Mouse (Mus musculus) MEL (cell line): ENCODE measurements around the gene Naa80.

Experiments
- MAX ChIP-seq: IDR thresholded peaks from 2 replicates; pipeline ENCODE4 v1.6.1; 2011; ENCODE audit warnings: low read length, improper control_type of control experiment
- ZKSCAN1 ChIP-seq: IDR thresholded peaks from 2 replicates; pipeline ENCODE4 v1.6.1; 2012; ENCODE audit warnings: low read depth, mild to moderate bottlenecking, inconsistent platforms, low read length, improper control_type of control experiment, moderate library complexity
- ZMIZ1 ChIP-seq: IDR thresholded peaks from 2 replicates; pipeline ENCODE4 v1.6.1; 2012; ENCODE audit warnings: low read depth, mild to moderate bottlenecking, inconsistent platforms, low read length, improper control_type of control experiment, moderate library complexity

DNA sequence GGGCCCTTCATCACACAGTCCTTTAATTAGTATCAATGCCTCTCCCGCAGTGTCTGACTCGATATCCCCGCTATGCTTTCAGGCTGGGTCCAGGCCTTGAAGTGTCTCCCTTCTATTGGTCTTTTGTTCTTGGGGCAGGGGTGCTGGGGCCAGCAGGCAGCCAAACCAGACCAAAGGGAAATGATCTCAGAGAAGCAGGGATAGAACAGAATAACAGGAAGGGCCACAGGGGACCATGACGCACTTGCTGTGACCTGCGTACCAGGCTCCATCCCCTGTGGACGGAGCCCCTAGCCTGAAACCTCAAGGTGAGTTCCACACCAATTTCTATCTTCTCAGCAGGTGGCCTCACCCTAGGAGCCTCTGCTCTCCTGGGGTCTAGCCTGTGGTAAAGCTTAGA lies 39.4 kb downstream of the Naa80 start:
- TF ChIP-seq MAX (no peak), ZKSCAN1 (no peak), ZMIZ1 (no peak)
